In the genomic region with DNA sequence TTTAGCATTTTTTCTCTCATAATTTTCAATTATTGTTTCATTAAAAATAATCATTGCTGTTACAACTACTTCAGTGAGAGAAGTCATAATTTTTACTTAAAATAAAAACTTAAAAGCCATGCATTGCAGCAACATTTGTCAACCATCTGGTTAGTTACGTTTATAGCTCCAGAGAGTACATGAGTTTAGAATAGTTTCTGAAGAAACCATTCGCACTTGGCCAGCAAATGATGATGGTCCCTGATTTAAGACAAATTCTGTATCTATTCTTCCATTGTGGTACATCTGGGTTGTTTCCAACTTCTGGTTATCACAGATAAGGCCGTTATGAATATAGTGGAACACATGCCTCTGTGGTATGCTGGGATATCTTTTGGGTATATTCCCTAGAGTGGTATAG, we compare ENCODE assay signal across 26 mouse cellular contexts.
A peak's percentile ranks its signal among the peaks of the same experiment; 100 is the strongest.
DNase-seq lines count a peak whose midpoint lies in the region; ATAC-seq and TF ChIP-seq lines count a peak whose summit lies in the region.
"Had no signal": no experiment of that assay in that cellular context is flagged by ENCODE, and none has a peak within 500 bp of the region (broad histone marks: within the 10 kb centered on the region; RNA-seq: fewer than 3 reads in every experiment).

No protein-coding gene starts in this region.

- no peak overlapping the region for H3K4me3 ChIP-seq in forebrain, postnatal 0 days (ENCODE audit: low read depth, low read length)
- no peak overlapping the region for H3K4me3 ChIP-seq in forebrain, embryonic 13.5 days
- H3K4me3 ChIP-seq in MEL (ENCODE audit: control insufficient read depth in 1 of 2, insufficient read depth in 1 of 2, low read depth in 2 of 2, low read length in 2 of 2), result no peak overlapping the region
- no peak overlapping the region for H3K4me3 ChIP-seq in midbrain, embryonic 15.5 days
- H3K4me3 ChIP-seq: forebrain, embryonic 10.5 days; gastrocnemius, adult 2 months; heart, embryonic 12.5 days; heart, embryonic 15.5 days; hindbrain, embryonic 10.5 days; hindbrain, embryonic 13.5 days had no signal

- TF ChIP-seq POLR2A in MEL (IDR thresholded peaks at IDR 0.05; ENCODE audit: control insufficient read depth in 1 of 2, insufficient read depth in 1 of 2, low read depth in 1 of 2, low read length in 2 of 2, poor library complexity in 1 of 2), result no peak

- H3K4me2 ChIP-seq in forebrain, postnatal 0 days (ENCODE audit: low read depth), result no peak overlapping the region
- no peak overlapping the region for H3K4me2 ChIP-seq in forebrain, embryonic 13.5 days
- no peak overlapping the region for H3K4me2 ChIP-seq in midbrain, embryonic 15.5 days
- H3K4me2 ChIP-seq: heart, embryonic 12.5 days; heart, embryonic 15.5 days; hindbrain, embryonic 13.5 days had no signal

- ATAC-seq in forebrain, postnatal 0 days, result no peak
- ATAC-seq in forebrain, embryonic 13.5 days, result no peak
- 0 out of 2 replicates have a peak, but pooled peaks have one; percentile 42 for ATAC-seq in megakaryocyte progenitor cell, adult 5-6 weeks (replicated peaks; ENCODE audit: poor library complexity)
- ATAC-seq in midbrain, embryonic 15.5 days (replicated peaks), result no peak
- ATAC-seq: forebrain, embryonic 14.5 days; hindbrain, embryonic 16.5 days had no signal

- H3K4me1 ChIP-seq in forebrain, postnatal 0 days (ENCODE audit: insufficient read depth), result no peaks in the 10 kb centered on the region
- no peaks in the 10 kb centered on the region for H3K4me1 ChIP-seq in forebrain, embryonic 13.5 days
- peaks cover 0 to 5% of the 10 kb centered on the region in 2 experiments; a peak in 1 of 4 replicates for H3K4me1 ChIP-seq in MEL (ENCODE audit: control insufficient read depth in 1 of 2, insufficient read depth in 2 of 2, low read length in 2 of 2)
- no peaks in the 10 kb centered on the region for H3K4me1 ChIP-seq in midbrain, embryonic 15.5 days
- H3K4me1 ChIP-seq: hindbrain, embryonic 10.5 days; hindbrain, embryonic 13.5 days had no signal

- H3K9me3 ChIP-seq in forebrain, postnatal 0 days (ENCODE audit: low read length), result no peaks in the 10 kb centered on the region
- no peaks in the 10 kb centered on the region for H3K9me3 ChIP-seq in forebrain, embryonic 13.5 days (replicated peaks)
- H3K9me3 ChIP-seq in MEL (replicated peaks; ENCODE audit: insufficient read depth, low read length), result no peaks in the 10 kb centered on the region
- H3K9me3 ChIP-seq in midbrain, embryonic 15.5 days, result no peaks in the 10 kb centered on the region
- H3K9me3 ChIP-seq: forebrain, embryonic 10.5 days; heart, embryonic 12.5 days; heart, embryonic 15.5 days; hindbrain, embryonic 10.5 days; hindbrain, embryonic 13.5 days had no signal

- H3K27me3 ChIP-seq in forebrain, postnatal 0 days (ENCODE audit: insufficient read depth, low read length), result no peaks in the 10 kb centered on the region
- no peaks in the 10 kb centered on the region for H3K27me3 ChIP-seq in forebrain, embryonic 13.5 days
- no peaks in the 10 kb centered on the region for H3K27me3 ChIP-seq in MEL (ENCODE audit: control insufficient read depth in 1 of 2, insufficient read depth in 2 of 2, low read length in 2 of 2)
- no peaks in the 10 kb centered on the region for H3K27me3 ChIP-seq in midbrain, embryonic 15.5 days (replicated peaks)
- H3K27me3 ChIP-seq: heart, embryonic 12.5 days; heart, embryonic 15.5 days; hindbrain, embryonic 13.5 days had no signal

- 75% methylated on average over 3 of the region's 3 CpGs for WGBS in forebrain, postnatal 0 days
- WGBS in forebrain, embryonic 13.5 days, result 93% methylated on average over 3 of the region's 3 CpGs
- WGBS in midbrain, embryonic 15.5 days, result 94% methylated on average over 3 of the region's 3 CpGs

- H3K27ac ChIP-seq in forebrain, postnatal 0 days (ENCODE audit: low read depth, low read length), result no peak overlapping the region
- no peak overlapping the region for H3K27ac ChIP-seq in forebrain, embryonic 13.5 days
- no peak overlapping the region for H3K27ac ChIP-seq in MEL (ENCODE audit: control insufficient read depth, low read depth, low read length)
- H3K27ac ChIP-seq in midbrain, embryonic 15.5 days, result no peak overlapping the region
- H3K27ac ChIP-seq: forebrain, embryonic 10.5 days; gastrocnemius, adult 2 months; heart, embryonic 15.5 days; hindbrain, embryonic 10.5 days; hindbrain, embryonic 13.5 days had no signal

- DNase-seq in forebrain, postnatal 0 days, result peak; percentile 15
- peak; percentile 25 for DNase-seq in layer of hippocampus, adult 9-11 months
- no peak for DNase-seq in layer of hippocampus, postnatal 36 days
- DNase-seq in MEL (ENCODE audit: low read depth, low spot score), result peak; percentile 11
- no peak for DNase-seq in gastrocnemius, postnatal 10 days
- DNase-seq: adrenal gland, adult 2 months; adrenal gland, postnatal 14 days; cerebellum, adult 11-12 months; cerebellum, adult 8-10 months; cerebellum, postnatal 10 days; cerebellum, postnatal 36 days; gastrocnemius, adult 2 months; gastrocnemius, postnatal 25 days; heart, adult 18-20 months; heart, postnatal 10 days; heart, postnatal 36 days had no signal

- peak; percentile 9 to 20; a peak in 1 of 4 replicates for TF ChIP-seq EP300 in MEL (IDR thresholded peaks at IDR 0.05; ENCODE audit: low read depth in 1 of 2, low read length in 2 of 2)

- no peak for TF ChIP-seq RAD21 in MEL (IDR thresholded peaks at IDR 0.05; ENCODE audit: low read depth, low read length)

- no peaks in the 10 kb centered on the region for H3K79me2 ChIP-seq in MEL (ENCODE audit: control insufficient read depth, insufficient read depth, low read length, poor library complexity)

- TF ChIP-seq CTCF in forebrain, postnatal 0 days (IDR thresholded peaks at IDR 0.05; ENCODE audit: low read depth), result no peak
- TF ChIP-seq CTCF in MEL (IDR thresholded peaks at IDR 0.05 in 2 of 3, conservative IDR thresholded peaks at IDR 0.05 in 1 of 3; ENCODE audit: control insufficient read depth in 1 of 3, insufficient read depth in 1 of 3, low read depth in 2 of 3, low read length in 3 of 3, poor library complexity in 1 of 3, severe bottlenecking in 1 of 3), result no peak

- H3K36me3 ChIP-seq in forebrain, postnatal 0 days (ENCODE audit: insufficient read depth), result no peaks in the 10 kb centered on the region
- no peaks in the 10 kb centered on the region for H3K36me3 ChIP-seq in forebrain, embryonic 13.5 days (ENCODE audit: poor library complexity, severe bottlenecking)
- H3K36me3 ChIP-seq in MEL (ENCODE audit: control insufficient read depth in 1 of 2, insufficient read depth in 2 of 2, low read length in 2 of 2), result peaks cover 0 to 3% of the 10 kb centered on the region in 2 experiments; a peak in 2 of 4 replicates
- H3K36me3 ChIP-seq in midbrain, embryonic 15.5 days (replicated peaks), result no peaks in the 10 kb centered on the region
- H3K36me3 ChIP-seq: forebrain, embryonic 10.5 days; heart, embryonic 15.5 days; hindbrain, embryonic 10.5 days; hindbrain, embryonic 13.5 days had no signal

- H3K9ac ChIP-seq in forebrain, postnatal 0 days, result no peak overlapping the region
- H3K9ac ChIP-seq in forebrain, embryonic 13.5 days, result no peak overlapping the region
- no peak overlapping the region for H3K9ac ChIP-seq in MEL (ENCODE audit: control insufficient read depth, low read depth, low read length, poor library complexity, severe bottlenecking)
- H3K9ac ChIP-seq in midbrain, embryonic 15.5 days, result no peak overlapping the region
- H3K9ac ChIP-seq: heart, embryonic 12.5 days; heart, embryonic 15.5 days; hindbrain, embryonic 13.5 days had no signal

TF ChIP-seq in MEL, 35 proteins besides CTCF, POLR2A, EP300 and RAD21:
- TF ChIP-seq GATA1 (IDR thresholded peaks at IDR 0.05; ENCODE audit: low read depth, low read length) (no peak), POLR2AphosphoS5 (IDR thresholded peaks at IDR 0.05; ENCODE audit: borderline replicate concordance, low read depth, low read length) (no peak), MXI1 (IDR thresholded peaks at IDR 0.05; ENCODE audit: low read depth, low read length) (no peak), SIN3A (IDR thresholded peaks at IDR 0.05; ENCODE audit: low read length) (no peak), ELF1 (IDR thresholded peaks at IDR 0.05; ENCODE audit: low read depth, low read length) (no peak), POLR2AphosphoS2 (IDR thresholded peaks at IDR 0.05; ENCODE audit: low read length) (no peak), TBP (IDR thresholded peaks at IDR 0.05; ENCODE audit: low read depth, low read length) (no peak), TCF12 (IDR thresholded peaks at IDR 0.05; ENCODE audit: low read depth, low read length) (peak; percentile 81; the same call in 1 of the 2 replicates)
TF ChIP-seq in MEL: peak in this region for 1.

Comparison
In these comparisons a context has a peak if more than half of its experiments do, and no peak if none do; other contexts are left out.
1. DNase-seq: peak in forebrain, postnatal 0 days (single experiment), layer of hippocampus, adult 9-11 months (single experiment) and MEL (single experiment); none in layer of hippocampus, postnatal 36 days (0 of 2) and gastrocnemius, postnatal 10 days (single experiment).